Mouse (Mus musculus) kidney, adult 10 weeks (tissue): ENCODE data around the gene Lmx1a. TPM values are rescaled to one million over a fixed set of nuclear protein-coding genes. Genes with fewer than 3 reads are reported as not detected.

Source experiments
- polyA plus RNA-seq: library from polyadenylated mRNA; stranded (reverse); fragments of 350-450 nt; fragmentation: Illumina TruSeq; extraction: RNeasy Lipid Tissue Mini Kit (QIAGEN cat#74804); gene quantifications from one replicate; pipeline ENCODE4 v1.2.3, GENCODE M21; 2014; ENCODE audit warnings: low read depth, low replicate concordance

The Lmx1a gene
- polyA plus RNA-seq, result not detected

GRCm38 (mm10) chr1:167689232-167689261, at the start of gene Lmx1a:
Gene Lmx1a (plus strand): TSS chr1:167689237.

Other genes with a start within 250 kb of the Lmx1a start
- gene Lrrc52, start 222.5 kb upstream of the Lmx1a start, polyA plus RNA-seq, result 3.8 TPM
- 0.44 TPM for gene Rxrg, start 90.9 kb upstream of the Lmx1a start, polyA plus RNA-seq